Mouse (Mus musculus): ENCODE data around the gene Pa2g4. TPM values are rescaled to one million over a fixed set of nuclear protein-coding genes. Genes with fewer than 3 reads are reported as not detected.

Pa2g4 gene
- polyA plus RNA-seq, 1 experiment from 2014 or later: 196 TPM

- Histone ChIP-seq H3K9ac (ENCODE audit: low read depth, low read length) (peak overlapping the region; percentile 66), H3K4me1 (ENCODE audit: control insufficient read depth, insufficient read depth, low read length) (peaks cover 10% of the 10 kb centered on the region), H3K4me3 (ENCODE audit: low read length) (peak overlapping the region; percentile 91), H3K27me3 (replicated peaks; ENCODE audit: control insufficient read depth, insufficient read depth, low read length) (no peaks in the 10 kb centered on the region), H3K36me3 (ENCODE audit: control insufficient read depth, insufficient read depth, low read length) (no peaks in the 10 kb centered on the region), H3K27ac (ENCODE audit: low read length) (peak overlapping the region; percentile 78), H3K4me2 (ENCODE audit: low read depth, low read length) (peak overlapping the region; percentile 98), H3K9me3 (ENCODE audit: control insufficient read depth, low read length) (no peaks in the 10 kb centered on the region)
- ATAC-seq: peak; percentile 19; the same call in 1 of the 2 replicates
- 27% methylated on average over 28 of the region's 28 CpGs for WGBS
These were observed 39.1 kb downstream of the Pa2g4 start for GRCm38 (mm10) chr10:128526366-128527356.

GRCm38 (mm10) chr10:128525671-128526308, 40.0 kb downstream of the Pa2g4 start, which contains the start of gene Esyt1:
Gene Esyt1, minus strand, starts transcription at chr10:128525871.
- Histone ChIP-seq H3K27ac (ENCODE audit: low read length) (peak within 1 kb of the TSS; percentile 88), H3K4me3 (ENCODE audit: low read length) (peak within 1 kb of the TSS; percentile 91), H3K9me3 (ENCODE audit: control insufficient read depth, low read length) (no peaks in the 10 kb centered on the region), H3K4me1 (ENCODE audit: control insufficient read depth, insufficient read depth, low read length) (peaks cover 10% of the 10 kb centered on the region), H3K4me2 (ENCODE audit: low read depth, low read length) (peak within 1 kb of the TSS; percentile 98), H3K36me3 (ENCODE audit: control insufficient read depth, insufficient read depth, low read length) (no peaks in the 10 kb centered on the region), H3K27me3 (replicated peaks; ENCODE audit: control insufficient read depth, insufficient read depth, low read length) (no peaks in the 10 kb centered on the region), H3K9ac (ENCODE audit: low read depth, low read length) (peak within 1 kb of the TSS; percentile 89)
- peak; percentile 98 for ATAC-seq
- under 1% methylated on average over 37 of the region's 37 CpGs for whole genome bisulfite sequencing

- Histone ChIP-seq H3K4me3 (ENCODE audit: low read length) (peak overlapping the region; percentile 91), H3K4me1 (ENCODE audit: control insufficient read depth, insufficient read depth, low read length) (peaks cover 10% of the 10 kb centered on the region), H3K36me3 (ENCODE audit: control insufficient read depth, insufficient read depth, low read length) (peaks cover 6% of the 10 kb centered on the region), H3K4me2 (ENCODE audit: low read depth, low read length) (peak overlapping the region; percentile 98), H3K27ac (ENCODE audit: low read length) (peak overlapping the region; percentile 88), H3K9ac (ENCODE audit: low read depth, low read length) (peak overlapping the region; percentile 89), H3K27me3 (replicated peaks; ENCODE audit: control insufficient read depth, insufficient read depth, low read length) (no peaks in the 10 kb centered on the region), H3K9me3 (ENCODE audit: control insufficient read depth, low read length) (no peaks in the 10 kb centered on the region)
- ATAC-seq: peak; percentile 60
- under 1% methylated on average over 58 of the region's 58 CpGs for WGBS
These were observed 40.8 kb downstream of the Pa2g4 start for GRCm38 (mm10) chr10:128524732-128525662.

DNA sequence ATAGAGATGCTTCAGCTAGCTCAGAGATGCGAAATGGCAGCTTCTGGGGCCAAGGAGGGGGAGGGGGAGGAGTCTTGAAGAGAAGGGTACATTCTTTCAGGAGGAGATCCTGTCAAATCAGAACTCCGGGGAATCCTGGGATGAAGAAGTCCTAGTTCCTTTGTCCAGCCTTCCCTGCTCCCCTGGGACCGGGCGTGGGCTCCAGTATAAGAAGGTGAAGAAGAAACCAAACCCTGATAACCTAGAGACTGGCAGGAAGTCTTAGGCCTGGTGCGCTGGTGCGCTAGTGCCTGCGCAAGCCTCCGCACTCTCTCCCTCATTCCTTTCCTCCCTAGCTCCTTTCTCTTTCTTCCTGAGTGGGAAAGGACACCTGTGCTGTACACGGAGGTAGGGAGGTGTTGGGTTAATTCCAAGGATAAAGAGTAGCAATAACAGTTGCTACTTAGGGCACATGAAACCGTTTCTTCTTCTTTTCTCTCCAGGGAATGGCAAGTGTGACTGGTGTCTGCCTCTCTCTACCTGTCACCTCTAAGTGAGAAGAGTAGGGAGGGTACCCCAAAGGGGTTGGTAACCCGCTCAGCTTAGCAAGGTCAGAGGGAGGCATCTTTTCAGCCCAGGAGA, 41.6 kb downstream of the Pa2g4 start:
- Histone ChIP-seq H3K4me2 (ENCODE audit: low read depth, low read length) (peak overlapping the region; percentile 98), H3K27me3 (replicated peaks; ENCODE audit: control insufficient read depth, insufficient read depth, low read length) (no peaks in the 10 kb centered on the region), H3K4me1 (ENCODE audit: control insufficient read depth, insufficient read depth, low read length) (peaks cover 10% of the 10 kb centered on the region), H3K4me3 (ENCODE audit: low read length) (peak overlapping the region; percentile 91), H3K36me3 (ENCODE audit: control insufficient read depth, insufficient read depth, low read length) (peaks cover 6% of the 10 kb centered on the region), H3K9ac (ENCODE audit: low read depth, low read length) (peak overlapping the region; percentile 89), H3K9me3 (ENCODE audit: control insufficient read depth, low read length) (no peaks in the 10 kb centered on the region), H3K27ac (ENCODE audit: low read length) (peak overlapping the region; percentile 88; the same call in 1 of the 2 replicates)
- WGBS: 27% methylated on average over 11 of the region's 11 CpGs
- no peak for ATAC-seq

DNA sequence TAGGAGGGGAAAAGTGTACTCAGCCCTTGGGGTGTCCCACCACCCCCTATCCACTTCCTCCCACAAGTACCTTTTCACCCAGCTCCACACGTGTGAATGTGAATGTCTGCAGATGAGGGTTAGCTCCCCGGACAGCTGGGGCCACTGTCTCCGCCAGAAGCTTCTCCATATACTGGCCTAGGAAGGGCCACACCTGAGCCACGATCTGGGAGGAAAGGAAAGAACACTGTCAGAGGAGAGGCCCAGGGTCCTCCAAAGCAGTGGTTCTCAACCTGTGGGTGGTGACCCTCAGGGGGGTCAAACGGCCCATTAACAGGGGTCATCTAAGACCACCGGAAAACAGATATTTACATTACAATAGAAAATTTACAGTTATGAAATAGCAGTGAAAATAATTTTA, 43.4 kb downstream of the Pa2g4 start:
- H3K27ac ChIP-seq (ENCODE audit: low read length): no peak overlapping the region
- no peak overlapping the region for H3K9ac ChIP-seq (ENCODE audit: low read depth, low read length)
- no peaks in the 10 kb centered on the region for H3K27me3 ChIP-seq (replicated peaks; ENCODE audit: control insufficient read depth, insufficient read depth, low read length)
- H3K4me1 ChIP-seq (ENCODE audit: control insufficient read depth, insufficient read depth, low read length): peaks cover 10% of the 10 kb centered on the region
- WGBS: 77% methylated on average over 6 of the region's 6 CpGs
- H3K9me3 ChIP-seq (ENCODE audit: control insufficient read depth, low read length): no peaks in the 10 kb centered on the region
- H3K36me3 ChIP-seq (ENCODE audit: control insufficient read depth, insufficient read depth, low read length): peaks cover 10% of the 10 kb centered on the region
- H3K4me3 ChIP-seq (ENCODE audit: low read length): no peak overlapping the region
- no peak for ATAC-seq
- H3K4me2 ChIP-seq (ENCODE audit: low read depth, low read length): no peak overlapping the region

DNA sequence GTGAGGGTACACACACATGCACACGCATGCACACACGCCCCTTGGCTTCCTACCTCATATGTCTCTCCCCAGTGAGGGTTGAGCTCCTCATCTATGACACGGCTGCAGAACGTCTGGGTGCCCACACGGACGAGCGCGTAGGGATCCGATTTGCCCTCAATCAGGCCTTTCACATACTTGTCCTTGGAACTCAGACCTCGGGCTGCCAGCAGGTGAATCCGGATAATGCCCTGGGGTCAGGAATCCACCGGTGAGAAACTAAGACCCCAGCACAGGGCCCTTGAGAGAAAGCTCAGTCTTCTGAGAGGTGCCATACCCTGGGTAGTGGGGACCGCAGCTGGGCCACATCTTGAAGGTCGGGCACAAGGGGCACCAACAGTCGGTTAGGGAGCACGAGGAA, 45.2 kb downstream of the Pa2g4 start:
- Histone ChIP-seq H3K36me3 (ENCODE audit: control insufficient read depth, insufficient read depth, low read length) (peaks cover 11% of the 10 kb centered on the region), H3K4me1 (ENCODE audit: control insufficient read depth, insufficient read depth, low read length) (peaks cover 8% of the 10 kb centered on the region), H3K9me3 (ENCODE audit: control insufficient read depth, low read length) (no peaks in the 10 kb centered on the region), H3K27me3 (replicated peaks; ENCODE audit: control insufficient read depth, insufficient read depth, low read length) (no peaks in the 10 kb centered on the region), H3K27ac (ENCODE audit: low read length) (no peak overlapping the region), H3K4me2 (ENCODE audit: low read depth, low read length) (no peak overlapping the region), H3K4me3 (ENCODE audit: low read length) (no peak overlapping the region), H3K9ac (ENCODE audit: low read depth, low read length) (no peak overlapping the region)
- no peak for ATAC-seq
- 89% methylated on average over 16 of the region's 16 CpGs for WGBS

DNA sequence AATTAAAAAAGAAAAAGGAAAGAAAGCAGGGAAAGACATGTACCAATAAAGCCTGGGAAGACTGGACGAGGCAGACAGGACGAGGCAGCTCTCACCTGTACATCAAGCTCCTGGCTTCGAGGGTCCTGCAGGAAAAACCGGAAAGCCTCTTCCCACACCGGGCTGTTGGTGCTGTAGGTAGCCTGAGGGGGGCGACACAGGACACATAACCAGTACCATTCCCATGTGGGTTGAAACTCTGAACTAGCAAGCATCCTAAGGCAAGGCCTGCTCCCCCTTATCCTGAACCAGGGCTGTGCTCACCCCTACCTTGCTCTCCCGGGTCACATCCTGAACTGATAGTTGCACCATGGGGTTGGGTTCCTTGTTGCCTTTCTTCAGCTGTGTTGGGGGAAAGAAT, 47.0 kb downstream of the Pa2g4 start:
- Histone ChIP-seq H3K9ac (ENCODE audit: low read depth, low read length) (no peak overlapping the region), H3K4me3 (ENCODE audit: low read length) (no peak overlapping the region), H3K4me2 (ENCODE audit: low read depth, low read length) (no peak overlapping the region), H3K9me3 (ENCODE audit: control insufficient read depth, low read length) (no peaks in the 10 kb centered on the region), H3K4me1 (ENCODE audit: control insufficient read depth, insufficient read depth, low read length) (peaks cover under 1% of the 10 kb centered on the region; the same call in 1 of the 2 replicates), H3K36me3 (ENCODE audit: control insufficient read depth, insufficient read depth, low read length) (peaks cover 12% of the 10 kb centered on the region), H3K27me3 (replicated peaks; ENCODE audit: control insufficient read depth, insufficient read depth, low read length) (no peaks in the 10 kb centered on the region), H3K27ac (ENCODE audit: low read length) (no peak overlapping the region)
- ATAC-seq: no peak
- WGBS: 76% methylated on average over 7 of the region's 7 CpGs

DNA sequence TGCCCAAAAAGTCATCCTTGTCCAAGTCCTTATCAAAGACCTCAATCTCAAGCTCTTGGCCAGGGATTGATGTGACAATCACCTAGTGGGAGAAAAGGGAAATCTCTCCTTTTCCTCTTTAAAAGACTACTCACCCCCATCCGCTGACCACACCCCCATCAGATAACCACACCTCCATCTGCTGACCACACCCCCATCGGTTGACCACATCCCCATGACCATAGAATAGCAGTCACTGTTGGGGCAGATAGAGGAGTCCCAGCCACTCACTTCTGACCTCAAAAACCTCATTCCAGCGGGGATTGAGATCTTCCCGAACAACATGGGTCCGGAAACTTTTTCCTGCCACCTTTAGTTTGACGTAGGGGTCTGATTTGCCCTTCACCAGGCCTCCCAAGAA, 49.1 kb downstream of the Pa2g4 start:
- H3K4me3 ChIP-seq (ENCODE audit: low read length): no peak overlapping the region
- H3K27me3 ChIP-seq (replicated peaks; ENCODE audit: control insufficient read depth, insufficient read depth, low read length): no peaks in the 10 kb centered on the region
- no peak overlapping the region for H3K9ac ChIP-seq (ENCODE audit: low read depth, low read length)
- H3K4me1 ChIP-seq (ENCODE audit: control insufficient read depth, insufficient read depth, low read length): no peaks in the 10 kb centered on the region
- 43% methylated on average over 6 of the region's 6 CpGs for WGBS
- no peak overlapping the region for H3K27ac ChIP-seq (ENCODE audit: low read length)
- H3K36me3 ChIP-seq (ENCODE audit: control insufficient read depth, insufficient read depth, low read length): peaks cover 12% of the 10 kb centered on the region
- no peak for ATAC-seq
- no peaks in the 10 kb centered on the region for H3K9me3 ChIP-seq (ENCODE audit: control insufficient read depth, low read length)
- no peak overlapping the region for H3K4me2 ChIP-seq (ENCODE audit: low read depth, low read length)
